In genomic region chr13:59836101-59836798, GRCm38 (mm10) we compare ENCODE assay signal across 15 mouse cellular contexts. TPM values are rescaled to one million over a fixed set of nuclear protein-coding genes. Genes with fewer than 3 reads are reported as not detected.
A peak's percentile ranks its signal among the peaks of the same experiment; 100 is the strongest.
DNase-seq lines count a peak whose midpoint lies in the region; ATAC-seq and TF ChIP-seq lines count a peak whose summit lies in the region.
"Had no signal": no experiment of that assay in that cellular context is flagged by ENCODE, and none has a peak within 500 bp of the region (broad histone marks: within the 10 kb centered on the region; RNA-seq: fewer than 3 reads in every experiment).

No protein-coding gene starts in this region.

- TF ChIP-seq CTCF in kidney, adult 2 months (conservative IDR thresholded peaks at IDR 0.05; ENCODE audit: insufficient read depth, insufficient read length, low read depth, low read length) = no peak
- no peak for TF ChIP-seq CTCF in MEL (IDR thresholded peaks at IDR 0.05 in 2 of 3, conservative IDR thresholded peaks at IDR 0.05 in 1 of 3; ENCODE audit: control insufficient read depth in 1 of 3, insufficient read depth in 1 of 3, low read depth in 2 of 3, low read length in 3 of 3, poor library complexity in 1 of 3, severe bottlenecking in 1 of 3)

- TF ChIP-seq RAD21 in MEL (IDR thresholded peaks at IDR 0.05; ENCODE audit: low read depth, low read length) = no peak

- peak overlapping the region; percentile 51 for H3K9ac ChIP-seq in MEL (ENCODE audit: control insufficient read depth, low read depth, low read length, poor library complexity, severe bottlenecking)
- peak overlapping the region; percentile 11 for H3K9ac ChIP-seq in liver, embryonic 16.5 days (ENCODE audit: low read depth, low read length)
- H3K9ac ChIP-seq: hindbrain, embryonic 12.5 days; midbrain, embryonic 15.5 days had no signal

- no peak overlapping the region; the same call in 1 of the 2 replicates for H3K27ac ChIP-seq in kidney, adult 2 months (ENCODE audit: insufficient read depth, low read depth, low read length)
- H3K27ac ChIP-seq in MEL (ENCODE audit: control insufficient read depth, low read depth, low read length) = peak overlapping the region; percentile 57
- H3K27ac ChIP-seq in liver, embryonic 16.5 days (ENCODE audit: low read length) = peak overlapping the region; percentile 68
- H3K27ac ChIP-seq: hindbrain, embryonic 12.5 days; midbrain, embryonic 15.5 days had no signal

- no peaks in the 10 kb centered on the region for H3K9me3 ChIP-seq in MEL (replicated peaks; ENCODE audit: insufficient read depth, low read length)
- H3K9me3 ChIP-seq in liver, embryonic 16.5 days (replicated peaks; ENCODE audit: control insufficient read depth, low read length) = no peaks in the 10 kb centered on the region
- H3K9me3 ChIP-seq: hindbrain, embryonic 12.5 days; limb, embryonic 10.5 days; midbrain, embryonic 15.5 days had no signal

- DNase-seq in kidney, adult 2 months = peak; percentile 59
- no peak for DNase-seq in kidney, adult 18-20 months
- peak; percentile 65 for DNase-seq in MEL (ENCODE audit: low read depth, low spot score)
- DNase-seq in right cerebral cortex, postnatal 10 days (ENCODE audit: low spot score in 2 of 2) = no peak
- no peak for DNase-seq in adrenal gland, postnatal 4 days (ENCODE audit: low spot score in 2 of 2)
- DNase-seq in cerebellum, postnatal 25 days = no peak
- DNase-seq: spleen, adult 18-20 months; thymus, postnatal 25 days had no signal

- no peaks in the 10 kb centered on the region for H3K36me3 ChIP-seq in kidney, adult 2 months (ENCODE audit: control insufficient read depth, insufficient read depth, low read length)
- H3K36me3 ChIP-seq in MEL (ENCODE audit: control insufficient read depth in 1 of 2, insufficient read depth in 2 of 2, low read length in 2 of 2) = peaks cover 0 to 11% of the 10 kb centered on the region in 2 experiments; a peak in 2 of 4 replicates
- no peaks in the 10 kb centered on the region for H3K36me3 ChIP-seq in liver, embryonic 16.5 days (ENCODE audit: control insufficient read depth, insufficient read depth)
- H3K36me3 ChIP-seq: hindbrain, embryonic 12.5 days; limb, embryonic 10.5 days; midbrain, embryonic 15.5 days had no signal

- 53% methylated on average over 14 of the region's 14 CpGs for WGBS in kidney, adult 2 months
- WGBS in liver, embryonic 16.5 days (ENCODE audit: insufficient replicate concordance) = 18% methylated on average over 14 of the region's 14 CpGs

- H3K27me3 ChIP-seq in kidney, adult 2 months (replicated peaks; ENCODE audit: control insufficient read depth, insufficient read depth, low read length) = no peaks in the 10 kb centered on the region
- no peaks in the 10 kb centered on the region for H3K27me3 ChIP-seq in MEL (ENCODE audit: control insufficient read depth in 1 of 2, insufficient read depth in 2 of 2, low read length in 2 of 2)
- H3K27me3 ChIP-seq in liver, embryonic 16.5 days (ENCODE audit: control insufficient read depth, insufficient read depth, low read depth, low read length) = no peaks in the 10 kb centered on the region
- H3K27me3 ChIP-seq: midbrain, embryonic 15.5 days had no signal

- H3K4me1 ChIP-seq in kidney, adult 2 months (ENCODE audit: control insufficient read depth, insufficient read depth, low read length) = peaks cover 6% of the 10 kb centered on the region; the same call in 1 of the 2 replicates
- H3K4me1 ChIP-seq in MEL (ENCODE audit: control insufficient read depth in 1 of 2, insufficient read depth in 2 of 2, low read length in 2 of 2) = peaks cover 0 to 12% of the 10 kb centered on the region in 2 experiments; a peak in 2 of 4 replicates
- peaks cover 31% of the 10 kb centered on the region for H3K4me1 ChIP-seq in liver, embryonic 16.5 days (ENCODE audit: control insufficient read depth, low read depth, low read length)
- H3K4me1 ChIP-seq: midbrain, embryonic 15.5 days had no signal

- no peak for TF ChIP-seq POLR2A in kidney, adult 2 months (IDR thresholded peaks at IDR 0.05; ENCODE audit: low read depth, low read length)
- TF ChIP-seq POLR2A in MEL (IDR thresholded peaks at IDR 0.05; ENCODE audit: control insufficient read depth in 1 of 2, insufficient read depth in 1 of 2, low read depth in 1 of 2, low read length in 2 of 2, poor library complexity in 1 of 2) = no peak

- H3K4me3 ChIP-seq in kidney, adult 2 months (ENCODE audit: insufficient read depth, low read depth, low read length) = no peak overlapping the region
- peak overlapping the region; percentile 56 for H3K4me3 ChIP-seq in MEL (ENCODE audit: control insufficient read depth in 1 of 2, insufficient read depth in 1 of 2, low read depth in 2 of 2, low read length in 2 of 2)
- H3K4me3 ChIP-seq in liver, embryonic 16.5 days (ENCODE audit: low read depth, low read length) = peak overlapping the region; percentile 16; the same call in 1 of the 2 replicates
- H3K4me3 ChIP-seq: hindbrain, embryonic 12.5 days; limb, embryonic 10.5 days; midbrain, embryonic 15.5 days had no signal

- TF ChIP-seq EP300 in MEL (IDR thresholded peaks at IDR 0.05; ENCODE audit: low read depth in 1 of 2, low read length in 2 of 2) = 0 out of 4 replicates have a peak, but pooled peaks have one; percentile 6 to 12

- ATAC-seq in common myeloid progenitor, adult 5-6 weeks (replicated peaks; ENCODE audit: low read depth, poor library complexity, severe bottlenecking) = 0 out of 2 replicates have a peak, but pooled peaks have one; percentile 17
- peak; percentile 65 for ATAC-seq in liver, embryonic 16.5 days (ENCODE audit: low read depth)
- ATAC-seq: midbrain, embryonic 15.5 days had no signal

- peak overlapping the region; percentile 34 for H3K4me2 ChIP-seq in liver, embryonic 16.5 days (ENCODE audit: low read depth, low read length)
- H3K4me2 ChIP-seq: hindbrain, embryonic 12.5 days; midbrain, embryonic 15.5 days had no signal

- H3K79me2 ChIP-seq in MEL (ENCODE audit: control insufficient read depth, insufficient read depth, low read length, poor library complexity) = no peaks in the 10 kb centered on the region

TF ChIP-seq in MEL, 35 proteins besides CTCF, POLR2A, EP300 and RAD21 (continues in another document):
- TF ChIP-seq MXI1 (IDR thresholded peaks at IDR 0.05; ENCODE audit: low read depth, low read length) (no peak; the same call in none of the 2 replicates), GABPA (IDR thresholded peaks at IDR 0.05; ENCODE audit: low read depth, low read length) (no peak), MEF2A (IDR thresholded peaks at IDR 0.05; ENCODE audit: extremely low read depth, insufficient replicate concordance, low read depth, low read length, poor library complexity, severe bottlenecking) (no peak), TBP (IDR thresholded peaks at IDR 0.05; ENCODE audit: low read depth, low read length) (no peak), GATA1 (IDR thresholded peaks at IDR 0.05; ENCODE audit: low read depth, low read length) (peak; percentile 34; the same call in 1 of the 2 replicates), POLR2AphosphoS5 (IDR thresholded peaks at IDR 0.05; ENCODE audit: borderline replicate concordance, low read depth, low read length) (no peak), RCOR1 (IDR thresholded peaks at IDR 0.05; ENCODE audit: low read depth, low read length) (peak; percentile 27; the same call in 1 of the 2 replicates), TAL1 (IDR thresholded peaks at IDR 0.05; ENCODE audit: low read length) (no peak), MAZ (IDR thresholded peaks at IDR 0.05; ENCODE audit: low read depth, low read length) (no peak), MYB (IDR thresholded peaks at IDR 0.05; ENCODE audit: low read depth, low read length) (no peak), ZMIZ1 (IDR thresholded peaks at IDR 0.05; ENCODE audit: low read depth, low read length) (no peak), BHLHE40 (IDR thresholded peaks at IDR 0.05; ENCODE audit: borderline replicate concordance, low read depth, low read length) (0 out of 2 replicates have a peak, but pooled peaks have one; percentile 32), CHD1 (IDR thresholded peaks at IDR 0.05; ENCODE audit: low read depth, low read length) (no peak), USF2 (IDR thresholded peaks at IDR 0.05; ENCODE audit: borderline replicate concordance in 1 of 2, insufficient read depth in 1 of 2, low read depth in 1 of 2, low read length in 2 of 2) (no peak), JUND (IDR thresholded peaks at IDR 0.05; ENCODE audit: low read depth, low read length) (no peak), SIN3A (IDR thresholded peaks at IDR 0.05; ENCODE audit: low read length) (no peak), ELF1 (IDR thresholded peaks at IDR 0.05; ENCODE audit: low read depth, low read length) (0 out of 2 replicates have a peak, but pooled peaks have one; percentile 28), NELFE (IDR thresholded peaks at IDR 0.05; ENCODE audit: low read depth, low read length) (no peak), ETS1 (IDR thresholded peaks at IDR 0.05; ENCODE audit: low read depth, low read length) (peak; percentile 40; the same call in 1 of the 2 replicates), CHD2 (IDR thresholded peaks at IDR 0.05; ENCODE audit: low read length) (no peak), SMC3 (IDR thresholded peaks at IDR 0.05; ENCODE audit: low read depth, low read length) (no peak), MYC (IDR thresholded peaks at IDR 0.05; ENCODE audit: low read depth, low read length) (peak; percentile 56; the same call in 1 of the 2 replicates), ZNF384 (IDR thresholded peaks at IDR 0.05; ENCODE audit: low read depth, low read length) (peak; percentile 84), NRF1 (IDR thresholded peaks at IDR 0.05; ENCODE audit: insufficient read depth, low read depth, low read length, poor library complexity, severe bottlenecking) (0 out of 2 replicates have a peak, but pooled peaks have one; percentile 7)

RNA-seq across cellular contexts. Expression of gene Tut7, which starts 13.3 kb away (rescaled TPM):
- 14.5 and 14.6 TPM in 2 replicates for polyA plus RNA-seq in kidney, adult 2 months (2012; rRNA removed)
- total RNA-seq in MEL (2012; rRNA removed) = 38.1 and 47.7 TPM in 2 replicates
- polyA plus RNA-seq in MEL (2012; ENCODE audit: insufficient read depth in 1 of 2, insufficient read length in 2 of 2, low read depth in 1 of 2, low replicate concordance in 2 of 2, missing spikeins in 1 of 2) = 100 to 1,000 TPM in 1 of 2 experiments, 10 to 100 TPM in 1; 53.8 to 135 TPM
- 216 and 219 TPM in 2 replicates for total RNA-seq in common myeloid progenitor, adult 5-6 weeks (2017)
- 57.3 and 59.6 TPM in 2 replicates for polyA plus RNA-seq in liver, embryonic 16.5 days (2015; fragmentation: Nextera tagmentation; extraction: Ambion mirVana)
- total RNA-seq in adrenal gland, postnatal 4 days (2021) = 10 to 100 TPM; 78.2 to 91.7 TPM

RNA-seq across cellular contexts. Expression of gene Gm49354, which starts 54.2 kb away (rescaled TPM):
- polyA plus RNA-seq in kidney, adult 2 months (2012; rRNA removed) = not detected in 2 replicates
- total RNA-seq in MEL (2012; rRNA removed) = not detected in 2 replicates
- 1 to 10 TPM in 1 of 2 experiments, not detected in 1; 3.6 TPM for polyA plus RNA-seq in MEL (2012; ENCODE audit: insufficient read depth in 1 of 2, insufficient read length in 2 of 2, low read depth in 1 of 2, low replicate concordance in 2 of 2, missing spikeins in 1 of 2)
- 9.9 and 11.7 TPM in 2 replicates for total RNA-seq in common myeloid progenitor, adult 5-6 weeks (2017)
- polyA plus RNA-seq in liver, embryonic 16.5 days (2015; fragmentation: Nextera tagmentation; extraction: Ambion mirVana) = not detected in 2 replicates
- total RNA-seq in adrenal gland, postnatal 4 days (2021) = not detected
- total RNA-seq: CH12.LX; layer of hippocampus, adult 8-10 months had no signal
- polyA plus RNA-seq: hindbrain, embryonic 12.5 days; limb, embryonic 10.5 days; midbrain, embryonic 15.5 days had no signal

Comparison
In these comparisons a context has a peak if more than half of its experiments do, and no peak if none do; other contexts are left out.
1. DNase-seq: peak in kidney, adult 2 months (single experiment) and MEL (single experiment); none in kidney, adult 18-20 months (single experiment), right cerebral cortex, postnatal 10 days (0 of 2), adrenal gland, postnatal 4 days (0 of 2) and cerebellum, postnatal 25 days (0 of 2).
2. RNA of gene Gm49354, which starts 54.2 kb away (total RNA-seq): 9.9 to 11.7 TPM in common myeloid progenitor, adult 5-6 weeks; not detected in MEL and not detected in adrenal gland, postnatal 4 days; every median in the first group is over 10 times any median in the second.